Mouse (Mus musculus) heart, postnatal 14 days (tissue): ENCODE measurements at regions not wholly inside any gene's neighbourhood (a gene's known extent, or its start where the extent isn't known, plus 50 kb on each side); places are given as distances from the start of the nearest gene placed in this dataset.

Source experiments
- DNase-seq, 2 experiments: peaks; one replicate each; pipeline ENCODE4 v3.0.0; 2021 to 2022
- intact Hi-C: fragments of 180-260 bp; cut with DNase I; formaldehyde crosslinking; loops from one replicate; pipeline ENCODE4 v1.15.1; 2025

- DNase-seq: peak in 1 of 2 experiments; percentile 10
- intact Hi-C loops: no loop called here
These were observed 510.9 kb upstream of the Gm5415 start for GRCm38 (mm10) chr1:33058010-33058409.

- DNase-seq: no peak
- intact Hi-C loops: no loop called here
These were observed 497.3 kb upstream of the Gm5415 start for GRCm38 (mm10) chr1:33044388-33044787.

GRCm38 (mm10) chr1:33042424-33042823, 495.3 kb upstream of the Gm5415 start:
- no peak for DNase-seq
- intact Hi-C loops: no loop called here

- intact Hi-C loops: no loop called here
- DNase-seq: no peak
These were observed 493.6 kb upstream of the Gm5415 start for GRCm38 (mm10) chr1:33040740-33041139.

- intact Hi-C loops: no loop called here
These were observed 484.9 kb upstream of the Gm5415 start for GRCm38 (mm10) chr1:33031991-33032390.

GRCm38 (mm10) chr1:33026683-33027415, 479.8 kb upstream of the Gm5415 start:
- intact Hi-C loops: no loop called here

More at GRCm38 (mm10) chr1:33031991-33032390, 484.9 kb upstream of the Gm5415 start:
- DNase-seq: no peak

GRCm38 (mm10) chr1:33025379-33025778, 478.3 kb upstream of the Gm5415 start:
- no peak for DNase-seq
- intact Hi-C loops: no loop called here

More at GRCm38 (mm10) chr1:33026683-33027415, 479.8 kb upstream of the Gm5415 start:
- DNase-seq: no peak

GRCm38 (mm10) chr1:33022852-33023251, 475.8 kb upstream of the Gm5415 start:
- intact Hi-C loops: no loop called here
- DNase-seq: no peak

GRCm38 (mm10) chr1:33003992-33004391, 456.9 kb upstream of the Gm5415 start:
- intact Hi-C loops: no loop called here
- DNase-seq: no peak

GRCm38 (mm10) chr1:32964957-32965356, 417.9 kb upstream of the Gm5415 start:
- intact Hi-C loops: no loop called here
- no peak for DNase-seq

GRCm38 (mm10) chr1:32959316-32959715, 412.2 kb upstream of the Gm5415 start:
- intact Hi-C loops: no loop called here
- no peak for DNase-seq

- no peak for DNase-seq
- intact Hi-C loops: no loop called here
These were observed 399.2 kb upstream of the Gm5415 start for GRCm38 (mm10) chr1:32946254-32946653.

- intact Hi-C loops: no loop called here
- DNase-seq: no peak
These were observed 383.3 kb upstream of the Gm5415 start for GRCm38 (mm10) chr1:32930381-32930780.

- DNase-seq: no peak
- intact Hi-C loops: no loop called here
These were observed 355.3 kb upstream of the Gm5415 start for GRCm38 (mm10) chr1:32902437-32902836.

- intact Hi-C loops: no loop called here
- no peak for DNase-seq
These were observed 340.6 kb upstream of the Gm5415 start for GRCm38 (mm10) chr1:32887728-32888127.

GRCm38 (mm10) chr1:32872920-32873319, 325.8 kb upstream of the Gm5415 start:
- intact Hi-C loops: no loop called here
- no peak for DNase-seq

GRCm38 (mm10) chr1:32866111-32866510, 319.0 kb upstream of the Gm5415 start:
- DNase-seq: no peak
- intact Hi-C loops: no loop called here

- intact Hi-C loops: no loop called here
- DNase-seq: no peak
These were observed 310.9 kb upstream of the Gm5415 start for GRCm38 (mm10) chr1:32858040-32858439.
